Mouse (Mus musculus) brain, embryonic 14.5 days (tissue): ENCODE measurements around the gene Fbxl2.
A peak's percentile ranks its signal among the peaks of the same experiment; 100 is the strongest.

Source experiments
- CTCF ChIP-seq: fragments of 200-500 bp; IDR thresholded peaks from 2 replicates; pipeline ENCODE4 v1.5.1; 2012; ENCODE audit warnings: inconsistent platforms, mild to moderate bottlenecking, moderate library complexity, borderline replicate concordance; ENCODE audit not compliant: insufficient read depth, insufficient read length; ENCODE audit errors: extremely low read depth
- POLR2A ChIP-seq: fragments of 200-500 bp; IDR thresholded peaks from 2 replicates; pipeline ENCODE4 v1.6.1; 2012; ENCODE audit warnings: mild to moderate bottlenecking, inconsistent platforms, borderline replicate concordance; ENCODE audit not compliant: poor library complexity, insufficient read depth, insufficient read length, severe bottlenecking; ENCODE audit errors: extremely low read depth

DNA sequence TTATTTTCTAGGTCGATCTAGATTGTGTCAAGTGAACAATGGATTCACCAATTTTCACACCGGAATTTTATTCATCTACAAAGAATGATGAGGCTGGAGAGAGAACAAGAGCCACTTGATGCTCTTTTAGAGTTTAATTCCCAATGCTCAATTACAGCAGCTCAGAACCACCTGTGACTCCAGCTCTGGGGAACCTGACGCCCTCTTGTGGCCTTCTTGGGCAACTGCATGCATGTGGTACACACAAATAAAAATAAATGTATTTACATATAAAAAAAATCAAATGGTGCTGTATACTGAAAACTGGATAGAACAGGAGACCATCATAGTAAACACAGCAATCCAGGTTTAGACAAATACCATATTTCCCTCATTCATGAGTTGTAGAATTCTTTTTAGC lies 1.5 kb downstream of the Fbxl2 start:
- TF ChIP-seq POLR2A (no peak), CTCF (peak; percentile 59)
